Mouse (Mus musculus) cerebellum, postnatal 4 days (tissue): ENCODE results near the gene Tctn1.
A peak's percentile ranks its signal among the peaks of the same experiment; 100 is the strongest.
"Not testable (repeated sequence)": the region's sequence is repeated elsewhere in the genome, so short reads cannot be mapped to it uniquely, and the experiment has no call there.

Source experiments
- DNase-seq, 2 experiments: peaks; one replicate each; pipeline ENCODE4 v3.0.0; 2022; ENCODE audit warnings: low spot score in 2 of 2, mixed read lengths in 1 of 2

Gene Tctn1

GRCm38 (mm10) chr5:122219655-122220629 is 44.3 kb downstream of the Tctn1 start:
- no peak for DNase-seq

GRCm38 (mm10) chr5:122218928-122219327 is 45.3 kb downstream of the Tctn1 start:
- DNase-seq = no peak

- DNase-seq = no peak
Measured at GRCm38 (mm10) chr5:122218109-122218905, 46.0 kb downstream of the Tctn1 start.

- no peak for DNase-seq
Measured at GRCm38 (mm10) chr5:122217636-122218035, 46.6 kb downstream of the Tctn1 start.

GRCm38 (mm10) chr5:122213861-122214260 is 50.4 kb downstream of the Tctn1 start:
- DNase-seq = no peak

GRCm38 (mm10) chr5:122212820-122213219 is 51.4 kb downstream of the Tctn1 start:
- DNase-seq = not testable (repeated sequence)

- no peak for DNase-seq
Measured at GRCm38 (mm10) chr5:122212125-122212524, 52.1 kb downstream of the Tctn1 start.

- no peak for DNase-seq
Measured at GRCm38 (mm10) chr5:122210890-122211289, 53.4 kb downstream of the Tctn1 start.

- peak in 1 of 2 experiments; percentile 12 for DNase-seq
Measured at GRCm38 (mm10) chr5:122209591-122210368, 54.5 kb downstream of the Tctn1 start.

GRCm38 (mm10) chr5:122208909-122209308 is 55.4 kb downstream of the Tctn1 start:
- DNase-seq = no peak

- no peak for DNase-seq
Measured at GRCm38 (mm10) chr5:122206475-122206874, 57.8 kb downstream of the Tctn1 start, which contains the start of gene Hvcn1. Gene Hvcn1, plus strand, starts transcription at chr5:122206804.

- DNase-seq = no peak
Measured at GRCm38 (mm10) chr5:122204180-122204579, 60.1 kb downstream of the Tctn1 start.

GRCm38 (mm10) chr5:122201904-122202303 is 62.4 kb downstream of the Tctn1 start:
- DNase-seq = no peak

- DNase-seq = no peak
Measured at GRCm38 (mm10) chr5:122200872-122201271, 63.4 kb downstream of the Tctn1 start.

GRCm38 (mm10) chr5:122192347-122192746 is 71.9 kb downstream of the Tctn1 start:
- DNase-seq = no peak

GRCm38 (mm10) chr5:122191269-122192063 is 72.8 kb downstream of the Tctn1 start:
- DNase-seq = no peak

- DNase-seq = no peak
Measured at GRCm38 (mm10) chr5:122190465-122190864, 73.8 kb downstream of the Tctn1 start.

- DNase-seq = no peak
Measured at GRCm38 (mm10) chr5:122189115-122189514, 75.1 kb downstream of the Tctn1 start.
